8 mouse cellular contexts compared by ENCODE assay signal in genomic region chr14:60378566-60379322, GRCm38 (mm10). TPM values are rescaled to one million over a fixed set of nuclear protein-coding genes. Genes with fewer than 3 reads are reported as not detected.
A peak's percentile ranks its signal among the peaks of the same experiment; 100 is the strongest.
DNase-seq lines count a peak whose midpoint lies in the region; ATAC-seq and TF ChIP-seq lines count a peak whose summit lies in the region.

No protein-coding gene starts in this region.

- no peak overlapping the region for H3K27ac ChIP-seq in heart, embryonic 15.5 days
- H3K27ac ChIP-seq in lung, embryonic 14.5 days (ENCODE audit: low read depth) = no peak overlapping the region

- H3K9ac ChIP-seq in heart, embryonic 15.5 days = peak overlapping the region; percentile 55
- peak overlapping the region; percentile 57 for H3K9ac ChIP-seq in lung, embryonic 14.5 days

- H3K4me3 ChIP-seq in heart, embryonic 15.5 days = peak overlapping the region; percentile 63
- H3K4me3 ChIP-seq in lung, embryonic 14.5 days (ENCODE audit: low read depth, low read length) = peak overlapping the region; percentile 59

- peak; percentile 44 for DNase-seq in urinary bladder, adult 2 months (ENCODE audit: low spot score)
- DNase-seq in urinary bladder, postnatal 4 days (ENCODE audit: low spot score in 2 of 2) = no peak
- peak; percentile 48 to 63 for DNase-seq in kidney, postnatal 4 days
- DNase-seq in lung, embryonic 14.5 days = peak; percentile 40
- DNase-seq in ovary, postnatal 36 days (ENCODE audit: low spot score) = peak; percentile 48
- no peak for DNase-seq in gastrocnemius, postnatal 36 days

- peak overlapping the region; percentile 98 for H3K4me2 ChIP-seq in heart, embryonic 15.5 days
- H3K4me2 ChIP-seq in lung, embryonic 14.5 days = peak overlapping the region; percentile 91

- no peak for TF ChIP-seq CTCF in lung, embryonic 14.5 days (IDR thresholded peaks at IDR 0.05; ENCODE audit: low read depth)

- H3K36me3 ChIP-seq in heart, embryonic 15.5 days = no peaks in the 10 kb centered on the region
- no peaks in the 10 kb centered on the region for H3K36me3 ChIP-seq in lung, embryonic 14.5 days (ENCODE audit: insufficient read depth)

- peak; percentile 34 for ATAC-seq in common myeloid progenitor, adult 5-6 weeks (replicated peaks; ENCODE audit: low read depth, poor library complexity, severe bottlenecking)
- peak; percentile 58 for ATAC-seq in heart, embryonic 15.5 days (replicated peaks; ENCODE audit: insufficient number of reproducible peaks, insufficient read depth, low FRiP score, low read depth)
- ATAC-seq in lung, embryonic 14.5 days (ENCODE audit: insufficient read depth) = peak; percentile 70

- no peaks in the 10 kb centered on the region for H3K9me3 ChIP-seq in heart, embryonic 15.5 days (replicated peaks)
- H3K9me3 ChIP-seq in lung, embryonic 14.5 days (ENCODE audit: low read depth, low read length) = no peaks in the 10 kb centered on the region

- intact Hi-C loops in gastrocnemius, postnatal 36 days (cut with DNase I) = no loop called here

- peaks cover 15% of the 10 kb centered on the region for H3K4me1 ChIP-seq in heart, embryonic 15.5 days (replicated peaks)
- no peaks in the 10 kb centered on the region; the same call in 1 of the 2 replicates for H3K4me1 ChIP-seq in lung, embryonic 14.5 days (ENCODE audit: insufficient read depth)

- H3K27me3 ChIP-seq in heart, embryonic 15.5 days = peaks cover 47% of the 10 kb centered on the region
- peaks cover 30% of the 10 kb centered on the region for H3K27me3 ChIP-seq in lung, embryonic 14.5 days (ENCODE audit: insufficient read depth, low read length)

- under 1% methylated on average over 69 of the region's 77 CpGs for WGBS in heart, embryonic 15.5 days
- WGBS in lung, embryonic 14.5 days = under 1% methylated on average over 76 of the region's 77 CpGs

RNA-seq across cellular contexts. Expression of gene Amer2, which starts 5.7 kb away (rescaled TPM):
- 0.15 and 0.18 TPM in 2 replicates for polyA plus RNA-seq in urinary bladder, adult 2 months (2012; rRNA removed)
- under 0.01 and 0.05 TPM in 2 replicates for total RNA-seq in common myeloid progenitor, adult 5-6 weeks (2017)
- 0.48 and 1.1 TPM in 2 replicates for polyA plus RNA-seq in heart, embryonic 15.5 days (2015; fragmentation: Nextera tagmentation; extraction: Ambion mirVana)
- 1.3 and 2.0 TPM in 2 replicates for polyA plus RNA-seq in lung, embryonic 14.5 days (2014; fragmentation: Nextera tagmentation; extraction: Ambion mirVana)
- total RNA-seq in gastrocnemius, postnatal 36 days (2021) = not detected

Comparison
In these comparisons a context has a peak if more than half of its experiments do, and no peak if none do; other contexts are left out.
1. DNase-seq: peak in urinary bladder, adult 2 months (single experiment), kidney, postnatal 4 days (2 of 2), lung, embryonic 14.5 days (single experiment) and ovary, postnatal 36 days (single experiment); none in urinary bladder, postnatal 4 days (0 of 2) and gastrocnemius, postnatal 36 days (0 of 2).
2. Peak in every context shown above with its lines, with median percentiles within 50 percentile points of each other: ATAC-seq.